Mouse (Mus musculus): ENCODE results near the gene Tmod4.
A peak's percentile ranks its signal among the peaks of the same experiment; 100 is the strongest.

DNA sequence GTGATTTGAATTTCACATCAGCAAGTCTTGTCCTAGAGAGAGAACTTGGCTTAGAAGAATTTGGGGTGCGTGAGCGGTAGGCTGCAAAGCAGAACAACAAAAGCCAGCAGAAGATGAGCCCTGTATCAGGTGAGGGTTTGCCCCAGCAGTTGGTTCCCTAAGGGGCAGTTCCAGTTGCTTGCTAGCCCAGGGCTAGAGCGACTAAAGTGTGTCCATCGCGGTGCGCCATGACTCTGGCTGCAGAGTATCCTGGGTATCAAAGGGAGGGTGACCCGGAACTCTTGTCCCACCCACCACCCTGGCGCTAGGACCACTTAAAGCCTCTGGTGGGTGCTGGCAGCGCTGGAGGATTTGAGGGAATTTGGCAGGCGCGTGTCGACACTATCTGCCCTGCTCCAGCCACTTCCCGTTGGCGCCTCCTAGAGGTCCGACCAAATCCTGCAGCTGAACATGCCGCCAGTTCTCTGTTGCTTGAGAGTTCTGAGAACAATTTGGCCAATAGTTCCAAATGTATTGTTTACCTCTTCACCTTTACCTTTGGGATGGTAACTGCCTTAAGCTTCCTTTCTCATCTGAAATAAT, 49.8 kb downstream of the Tmod4 start:
- TF ChIP-seq CTCF (conservative IDR thresholded peaks at IDR 0.05 in 1 of 2, IDR thresholded peaks at IDR 0.05 in 1 of 2; ENCODE audit: low read depth in 2 of 2, low read length in 2 of 2) (peak; percentile 15 to 69; a peak in 2 of 4 replicates), ETS1 (conservative IDR thresholded peaks at IDR 0.05; ENCODE audit: low read depth, low read length) (no peak), UBTF (IDR thresholded peaks at IDR 0.05; ENCODE audit: low read depth, low read length) (no peak), POLR2A (IDR thresholded peaks at IDR 0.05; ENCODE audit: low read depth, low read length) (no peak), ZMIZ1 (IDR thresholded peaks at IDR 0.05; ENCODE audit: low read depth, low read length) (no peak), E2F4 (IDR thresholded peaks at IDR 0.05; ENCODE audit: insufficient replicate concordance, low read depth, low read length) (no peak), RCOR1 (conservative IDR thresholded peaks at IDR 0.05; ENCODE audit: low read depth, low read length) (no peak), USF1 (IDR thresholded peaks at IDR 0.05; ENCODE audit: low read depth, low read length) (no peak), EP300 (IDR thresholded peaks at IDR 0.05; ENCODE audit: low read length) (no peak), USF2 (conservative IDR thresholded peaks at IDR 0.05; ENCODE audit: low read depth, low read length) (no peak), SMC3 (IDR thresholded peaks at IDR 0.05; ENCODE audit: low read depth, low read length) (peak; percentile 42), POLR2AphosphoS2 (IDR thresholded peaks at IDR 0.05; ENCODE audit: low read depth, low read length) (no peak)
